15 mouse cellular contexts compared by ENCODE assay signal in genomic region chr11:80170351-80170750, GRCm38 (mm10).
"Had no signal": no experiment of that assay in that cellular context is flagged by ENCODE, and none has a peak within 500 bp of the region (broad histone marks: within the 10 kb centered on the region; RNA-seq: fewer than 3 reads in every experiment).

No protein-coding gene starts in this region.

- H3K4me2 ChIP-seq: intestine, embryonic 15.5 days; limb, embryonic 12.5 days; liver, embryonic 11.5 days; lung, embryonic 15.5 days; midbrain, embryonic 15.5 days; neural tube, embryonic 12.5 days had no signal

- H3K4me1 ChIP-seq: intestine, embryonic 15.5 days; limb, embryonic 12.5 days; lung, embryonic 15.5 days; midbrain, embryonic 10.5 days; midbrain, embryonic 15.5 days; neural tube, embryonic 12.5 days had no signal

- H3K4me3 ChIP-seq: intestine, embryonic 15.5 days; layer of hippocampus, adult 2 months; limb, embryonic 12.5 days; lung, embryonic 15.5 days; midbrain, embryonic 10.5 days; midbrain, embryonic 15.5 days; neural tube, embryonic 12.5 days had no signal

- H3K27ac ChIP-seq: intestine, embryonic 15.5 days; layer of hippocampus, adult 2 months; limb, embryonic 12.5 days; lung, embryonic 15.5 days; midbrain, embryonic 10.5 days; midbrain, embryonic 15.5 days; neural tube, embryonic 12.5 days; stomach, postnatal 0 days had no signal

- H3K27me3 ChIP-seq: intestine, embryonic 15.5 days; limb, embryonic 12.5 days; lung, embryonic 15.5 days; midbrain, embryonic 15.5 days; neural tube, embryonic 12.5 days had no signal

- DNase-seq: kidney, adult 9 months; kidney, postnatal 10 days; kidney, postnatal 4 days; lung, postnatal 14 days; right cerebral cortex, postnatal 4 days; thymus, postnatal 25 days had no signal

- H3K9me3 ChIP-seq: intestine, embryonic 15.5 days; limb, embryonic 12.5 days; lung, embryonic 15.5 days; midbrain, embryonic 10.5 days; midbrain, embryonic 15.5 days; neural tube, embryonic 12.5 days had no signal

- H3K9ac ChIP-seq: intestine, embryonic 15.5 days; limb, embryonic 12.5 days; lung, embryonic 15.5 days; midbrain, embryonic 15.5 days; neural tube, embryonic 12.5 days had no signal

- H3K36me3 ChIP-seq: intestine, embryonic 15.5 days; limb, embryonic 12.5 days; lung, embryonic 15.5 days; midbrain, embryonic 10.5 days; midbrain, embryonic 15.5 days; neural tube, embryonic 12.5 days had no signal

- ATAC-seq: intestine, embryonic 15.5 days; midbrain, embryonic 15.5 days had no signal
